Mouse (Mus musculus): ENCODE results near the gene Kcnj16.

- no peak for TF ChIP-seq CTCF (IDR thresholded peaks at IDR 0.05; ENCODE audit: low read depth)
- no peak for TF ChIP-seq EP300 (IDR thresholded peaks at IDR 0.05; ENCODE audit: low read depth)
Measured at GRCm38 (mm10) chr11:111067787-111068186, 100.0 kb downstream of the Kcnj16 start.

Measured in heart, postnatal 0 days (tissue).